Mouse (Mus musculus) T-cell, adult 2 months (primary cell): ENCODE data around the gene Siah1a.

Experiments
- DNase-seq: peaks from one replicate; pipeline ENCODE4 v3.0.0; 2022; ENCODE audit warnings: low spot score

The Siah1a gene

GRCm38 (mm10) chr8:86702453-86702852 is 43.3 kb downstream of the Siah1a start:
- DNase-seq = no peak

- peak; percentile 68 for DNase-seq
These were observed 46.3 kb downstream of the Siah1a start for GRCm38 (mm10) chr8:86699471-86699870.

GRCm38 (mm10) chr8:86698811-86699421 is 46.8 kb downstream of the Siah1a start:
- no peak for DNase-seq

GRCm38 (mm10) chr8:86695703-86696102 is 50.0 kb downstream of the Siah1a start:
- no peak for DNase-seq

- DNase-seq = no peak
These were observed 51.7 kb downstream of the Siah1a start for GRCm38 (mm10) chr8:86694011-86694410.

GRCm38 (mm10) chr8:86692107-86692506 is 53.6 kb downstream of the Siah1a start:
- DNase-seq = no peak

- DNase-seq = peak; percentile 84
These were observed 59.1 kb downstream of the Siah1a start for GRCm38 (mm10) chr8:86686629-86687028.
